Mouse (Mus musculus) thymus, adult 2 months (tissue): ENCODE measurements around the gene Carmil1. TPM values are rescaled to one million over a fixed set of nuclear protein-coding genes. Genes with fewer than 3 reads are reported as not detected.

Experiments
- DNase-seq: peaks from one replicate; pipeline ENCODE4 v3.0.0; 2021
- H3K27ac ChIP-seq: fragments of 200-500 bp; 2 replicates; pipeline ENCODE4 v1.5.1; 2012; ENCODE audit warnings: low read length, control low read depth; ENCODE audit not compliant: control insufficient read depth, insufficient read depth
- H3K27me3 ChIP-seq: fragments of 200-500 bp; 2 replicates; pipeline ENCODE4 v1.6.1; 2012; ENCODE audit warnings: mild to moderate bottlenecking, low read length, moderate library complexity, mixed read lengths; ENCODE audit not compliant: control insufficient read depth, insufficient read depth
- H3K36me3 ChIP-seq: fragments of 200-500 bp; 2 replicates; pipeline ENCODE4 v1.6.1; 2012; ENCODE audit warnings: mild to moderate bottlenecking, low read length, moderate library complexity; ENCODE audit not compliant: control insufficient read depth, insufficient read depth
- H3K4me1 ChIP-seq: fragments of 200-500 bp; replicated peaks from 2 replicates; pipeline ENCODE4 v1.6.1; 2012; ENCODE audit warnings: low read length; ENCODE audit not compliant: control insufficient read depth, insufficient read depth
- H3K4me3 ChIP-seq: fragments of 200-500 bp; 2 replicates; pipeline ENCODE4 v1.5.1; 2012; ENCODE audit warnings: mild to moderate bottlenecking, low read length, control low read depth, moderate library complexity; ENCODE audit not compliant: control insufficient read depth, insufficient read depth
- CTCF ChIP-seq: fragments of 200-500 bp; IDR thresholded peaks from 2 replicates; pipeline ENCODE4 v1.5.1; 2012; ENCODE audit warnings: mild to moderate bottlenecking, control low read depth, low read length, moderate library complexity, borderline replicate concordance; ENCODE audit not compliant: control insufficient read depth, poor library complexity, insufficient read depth; ENCODE audit errors: extremely low read depth
- POLR2A ChIP-seq: fragments of 200-500 bp; IDR thresholded peaks from 2 replicates; pipeline ENCODE4 v1.6.1; 2012; ENCODE audit warnings: mild to moderate bottlenecking, low read length, control low read depth, moderate library complexity; ENCODE audit not compliant: control insufficient read depth, poor library complexity, insufficient read depth; ENCODE audit errors: extremely low read depth
- WGBS: fragments of 180-500 bp; shearing (Covaris S2); methylation state at CpG from one replicate; pipeline ENCODE4 v1.1.7; 2018; 5-methylcytosine and 5-hydroxymethylcytosine counted together
- polyA plus RNA-seq: library from polyadenylated mRNA; depleted of rRNA; stranded (reverse); fragments of >200 nt; gene quantifications from 2 replicates; pipeline ENCODE4 v1.2.3, GENCODE M21; 2012

The Carmil1 gene
- polyA plus RNA-seq, 1 experiment = 2.1 TPM

- TF ChIP-seq POLR2A = no peak
- no peak for TF ChIP-seq CTCF
- Histone ChIP-seq H3K27ac (no peak overlapping the region), H3K27me3 (no peaks in the 10 kb centered on the region), H3K4me3 (no peak overlapping the region), H3K4me1 (no peaks in the 10 kb centered on the region), H3K36me3 (no peaks in the 10 kb centered on the region)
- WGBS = 89% methylated on average over 4 of the region's 4 CpGs
- no peak for DNase-seq
Measured at GRCm38 (mm10) chr13:24159972-24160371, 120.6 kb downstream of the Carmil1 start.

GRCm38 (mm10) chr13:24159190-24159965 lies 121.2 kb downstream of the Carmil1 start:
- WGBS = 95% methylated on average over 8 of the region's 8 CpGs
- Histone ChIP-seq H3K27me3 (no peaks in the 10 kb centered on the region), H3K4me3 (no peak overlapping the region), H3K4me1 (no peaks in the 10 kb centered on the region), H3K27ac (no peak overlapping the region), H3K36me3 (no peaks in the 10 kb centered on the region)
- DNase-seq = no peak
- TF ChIP-seq CTCF (no peak), POLR2A (no peak)

GRCm38 (mm10) chr13:24157560-24158011 lies 123.0 kb downstream of the Carmil1 start:
- H3K4me1 ChIP-seq = no peaks in the 10 kb centered on the region
- H3K27ac ChIP-seq = no peak overlapping the region
- H3K4me3 ChIP-seq = no peak overlapping the region
- no peak for DNase-seq
- no peaks in the 10 kb centered on the region for H3K27me3 ChIP-seq
- 95% methylated on average over 10 of the region's 10 CpGs for WGBS
- H3K36me3 ChIP-seq = no peaks in the 10 kb centered on the region
- TF ChIP-seq CTCF (no peak), POLR2A (no peak)

GRCm38 (mm10) chr13:24155190-24155589 lies 125.4 kb downstream of the Carmil1 start:
- WGBS = 83% methylated on average over 6 of the region's 6 CpGs
- H3K4me3 ChIP-seq = no peak overlapping the region

GRCm38 (mm10) chr13:24154281-24155061 lies 126.1 kb downstream of the Carmil1 start:
- Histone ChIP-seq H3K27me3 (no peaks in the 10 kb centered on the region), H3K4me3 (no peak overlapping the region), H3K4me1 (no peaks in the 10 kb centered on the region), H3K36me3 (no peaks in the 10 kb centered on the region), H3K27ac (no peak overlapping the region)
- 72% methylated on average over 10 of the region's 10 CpGs for WGBS
- TF ChIP-seq POLR2A (no peak), CTCF (no peak)
- no peak for DNase-seq

More at GRCm38 (mm10) chr13:24155190-24155589, 125.4 kb downstream of the Carmil1 start:
- Histone ChIP-seq H3K4me1 (no peaks in the 10 kb centered on the region), H3K36me3 (no peaks in the 10 kb centered on the region), H3K27me3 (no peaks in the 10 kb centered on the region), H3K27ac (no peak overlapping the region)
- TF ChIP-seq CTCF (no peak), POLR2A (no peak)
- no peak for DNase-seq

GRCm38 (mm10) chr13:24152610-24153009 lies 128.0 kb downstream of the Carmil1 start:
- no peak for DNase-seq
- Histone ChIP-seq H3K4me3 (no peak overlapping the region), H3K4me1 (no peaks in the 10 kb centered on the region), H3K27me3 (no peaks in the 10 kb centered on the region), H3K27ac (no peak overlapping the region), H3K36me3 (no peaks in the 10 kb centered on the region)
- WGBS = 86% methylated on average over 7 of the region's 7 CpGs
- TF ChIP-seq CTCF (no peak), POLR2A (no peak)

GRCm38 (mm10) chr13:24151335-24151734 lies 129.3 kb downstream of the Carmil1 start:
- no peak overlapping the region for H3K27ac ChIP-seq
- 97% methylated on average over 6 of the region's 6 CpGs for WGBS
- no peaks in the 10 kb centered on the region for H3K27me3 ChIP-seq
- H3K4me3 ChIP-seq = no peak overlapping the region
- TF ChIP-seq POLR2A (no peak), CTCF (no peak)
- no peak for DNase-seq
- H3K36me3 ChIP-seq = no peaks in the 10 kb centered on the region
- no peaks in the 10 kb centered on the region for H3K4me1 ChIP-seq
